Comparison of ENCODE assay signal across 29 mouse cellular contexts in the genomic region with DNA sequence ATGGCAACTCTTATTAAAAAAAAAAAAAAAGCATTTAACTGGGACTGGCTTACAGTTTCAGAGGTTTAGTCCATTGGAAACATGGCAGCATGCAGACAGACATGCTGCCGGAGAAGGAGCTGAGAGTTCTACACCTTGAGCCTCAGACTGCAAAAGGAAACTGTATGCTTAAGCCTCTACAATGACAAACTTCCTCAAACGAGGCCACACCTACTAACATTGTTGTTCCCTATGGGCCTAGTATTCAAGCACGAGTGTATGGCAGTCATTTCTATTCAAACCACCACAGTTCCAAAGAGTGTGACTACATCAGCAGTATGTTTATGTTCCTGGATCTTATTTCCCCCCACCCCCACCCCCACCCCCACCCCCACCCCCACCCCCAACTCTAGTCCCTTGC. TPM values are rescaled to one million over a fixed set of nuclear protein-coding genes. Genes with fewer than 3 reads are reported as not detected.
A peak's percentile ranks its signal among the peaks of the same experiment; 100 is the strongest.
DNase-seq lines count a peak whose midpoint lies in the region; ATAC-seq and TF ChIP-seq lines count a peak whose summit lies in the region.
"Had no signal": no experiment of that assay in that cellular context is flagged by ENCODE, and none has a peak within 500 bp of the region (broad histone marks: within the 10 kb centered on the region; RNA-seq: fewer than 3 reads in every experiment).

No protein-coding gene starts in this region.

- H3K79me2 ChIP-seq in MEL (ENCODE audit: control insufficient read depth, insufficient read depth, low read length, poor library complexity), result no peaks in the 10 kb centered on the region

- DNase-seq in A20 (ENCODE audit: low read depth, low spot score), result peak; percentile 5
- DNase-seq in MEL (ENCODE audit: low read depth, low spot score), result peak; percentile 77
- DNase-seq in kidney, postnatal 4 days, result no peak
- no peak for DNase-seq in heart, embryonic 10.5 days (ENCODE audit: low spot score)
- DNase-seq in hindbrain, postnatal 0 days (ENCODE audit: low spot score), result no peak
- DNase-seq: adrenal gland, adult 8-10 months; cerebellum, adult 9-11 months; forebrain, postnatal 0 days; kidney, adult 9 months; kidney, postnatal 10 days; lung, adult 2 months; lung, postnatal 10 days; thymus, postnatal 4 days had no signal

- peaks cover 18% of the 10 kb centered on the region in 2 experiments for H3K4me1 ChIP-seq in MEL (ENCODE audit: control insufficient read depth in 1 of 2, insufficient read depth in 2 of 2, low read length in 2 of 2)
- H3K4me1 ChIP-seq in heart, embryonic 10.5 days, result peaks cover 9% of the 10 kb centered on the region; the same call in 1 of the 2 replicates
- no peaks in the 10 kb centered on the region for H3K4me1 ChIP-seq in hindbrain, postnatal 0 days (ENCODE audit: insufficient read depth, low read length)
- H3K4me1 ChIP-seq: embryonic facial prominence, embryonic 15.5 days; forebrain, embryonic 12.5 days; heart, embryonic 15.5 days; hindbrain, embryonic 12.5 days; limb, embryonic 10.5 days; midbrain, embryonic 10.5 days; neural tube, embryonic 12.5 days had no signal

- no peaks in the 10 kb centered on the region for H3K27me3 ChIP-seq in MEL (ENCODE audit: control insufficient read depth in 1 of 2, insufficient read depth in 2 of 2, low read length in 2 of 2)
- H3K27me3 ChIP-seq in heart, embryonic 10.5 days (ENCODE audit: insufficient read depth, poor library complexity, severe bottlenecking), result no peaks in the 10 kb centered on the region
- H3K27me3 ChIP-seq in hindbrain, postnatal 0 days (ENCODE audit: insufficient read depth, low read length), result no peaks in the 10 kb centered on the region
- H3K27me3 ChIP-seq: embryonic facial prominence, embryonic 15.5 days; forebrain, embryonic 12.5 days; heart, embryonic 15.5 days; hindbrain, embryonic 12.5 days; limb, embryonic 15.5 days; neural tube, embryonic 12.5 days had no signal

- TF ChIP-seq CTCF in MEL (IDR thresholded peaks at IDR 0.05 in 2 of 3, conservative IDR thresholded peaks at IDR 0.05 in 1 of 3; ENCODE audit: control insufficient read depth in 1 of 3, insufficient read depth in 1 of 3, low read depth in 2 of 3, low read length in 3 of 3, poor library complexity in 1 of 3, severe bottlenecking in 1 of 3), result no peak
- TF ChIP-seq CTCF in hindbrain, postnatal 0 days (IDR thresholded peaks at IDR 0.05; ENCODE audit: low read depth), result no peak

- TF ChIP-seq RAD21 in MEL (IDR thresholded peaks at IDR 0.05; ENCODE audit: low read depth, low read length), result no peak

- peaks cover 0 to 19% of the 10 kb centered on the region in 2 experiments; a peak in 2 of 4 replicates for H3K36me3 ChIP-seq in MEL (ENCODE audit: control insufficient read depth in 1 of 2, insufficient read depth in 2 of 2, low read length in 2 of 2)
- no peaks in the 10 kb centered on the region for H3K36me3 ChIP-seq in heart, embryonic 10.5 days
- no peaks in the 10 kb centered on the region for H3K36me3 ChIP-seq in hindbrain, postnatal 0 days (ENCODE audit: insufficient read depth, low read length)
- H3K36me3 ChIP-seq: embryonic facial prominence, embryonic 10.5 days; embryonic facial prominence, embryonic 15.5 days; forebrain, embryonic 12.5 days; heart, embryonic 15.5 days; hindbrain, embryonic 12.5 days; limb, embryonic 10.5 days; limb, embryonic 15.5 days; midbrain, embryonic 10.5 days; neural tube, embryonic 12.5 days had no signal

- no peak overlapping the region for H3K27ac ChIP-seq in MEL (ENCODE audit: control insufficient read depth, low read depth, low read length)
- H3K27ac ChIP-seq in heart, embryonic 10.5 days, result no peak overlapping the region
- H3K27ac ChIP-seq in hindbrain, postnatal 0 days, result no peak overlapping the region
- H3K27ac ChIP-seq: embryonic facial prominence, embryonic 10.5 days; embryonic facial prominence, embryonic 15.5 days; forebrain, embryonic 12.5 days; heart, embryonic 15.5 days; hindbrain, embryonic 12.5 days; limb, embryonic 10.5 days; limb, embryonic 15.5 days; liver, embryonic 14.5 days; macrophage; midbrain, embryonic 10.5 days; neural tube, embryonic 12.5 days had no signal

- peak; percentile 48 to 59; a peak in 2 of 4 replicates for ATAC-seq in hematopoietic stem cell, adult 5-6 weeks (replicated peaks in 1 of 2; ENCODE audit: insufficient read depth in 1 of 2, low FRiP score in 2 of 2, low TSS enrichment in 1 of 2, low read depth in 1 of 2, poor library complexity in 2 of 2, severe bottlenecking in 2 of 2)
- ATAC-seq in neutrophil, adult 5-6 weeks (ENCODE audit: extremely low read depth, insufficient number of reproducible peaks, low FRiP score, poor library complexity, severe bottlenecking), result peak; percentile 75; the same call in 1 of the 2 replicates
- no peak for ATAC-seq in hindbrain, postnatal 0 days
- ATAC-seq: forebrain, postnatal 0 days; intestine, postnatal 0 days; midbrain, embryonic 16.5 days had no signal

- no peaks in the 10 kb centered on the region for H3K9me3 ChIP-seq in MEL (replicated peaks; ENCODE audit: insufficient read depth, low read length)
- H3K9me3 ChIP-seq in heart, embryonic 10.5 days, result no peaks in the 10 kb centered on the region
- no peaks in the 10 kb centered on the region for H3K9me3 ChIP-seq in hindbrain, postnatal 0 days (ENCODE audit: low read length)
- H3K9me3 ChIP-seq: embryonic facial prominence, embryonic 10.5 days; embryonic facial prominence, embryonic 15.5 days; forebrain, embryonic 12.5 days; heart, embryonic 15.5 days; hindbrain, embryonic 12.5 days; limb, embryonic 10.5 days; limb, embryonic 15.5 days; midbrain, embryonic 10.5 days; neural tube, embryonic 12.5 days had no signal

- no peak overlapping the region for H3K9ac ChIP-seq in MEL (ENCODE audit: control insufficient read depth, low read depth, low read length, poor library complexity, severe bottlenecking)
- no peak overlapping the region for H3K9ac ChIP-seq in hindbrain, postnatal 0 days (replicated peaks; ENCODE audit: low read length)
- H3K9ac ChIP-seq: embryonic facial prominence, embryonic 15.5 days; forebrain, embryonic 12.5 days; forebrain, postnatal 0 days; heart, embryonic 15.5 days; hindbrain, embryonic 12.5 days; limb, embryonic 15.5 days; liver, embryonic 14.5 days; neural tube, embryonic 12.5 days had no signal

- peak overlapping the region in 1 of 2 experiments; percentile 31; a peak in 1 of 4 replicates for H3K4me3 ChIP-seq in MEL (ENCODE audit: control insufficient read depth in 1 of 2, insufficient read depth in 1 of 2, low read depth in 2 of 2, low read length in 2 of 2)
- H3K4me3 ChIP-seq in heart, embryonic 10.5 days, result no peak overlapping the region
- no peak overlapping the region for H3K4me3 ChIP-seq in hindbrain, postnatal 0 days (ENCODE audit: low read length)
- H3K4me3 ChIP-seq: embryonic facial prominence, embryonic 10.5 days; embryonic facial prominence, embryonic 15.5 days; forebrain, embryonic 12.5 days; heart, embryonic 15.5 days; hindbrain, embryonic 12.5 days; limb, embryonic 10.5 days; limb, embryonic 15.5 days; midbrain, embryonic 10.5 days; myocyte; neural tube, embryonic 12.5 days had no signal

- H3K4me2 ChIP-seq in hindbrain, postnatal 0 days (ENCODE audit: low read depth, low read length), result no peak overlapping the region
- H3K4me2 ChIP-seq: embryonic facial prominence, embryonic 15.5 days; forebrain, embryonic 12.5 days; heart, embryonic 15.5 days; hindbrain, embryonic 12.5 days; limb, embryonic 15.5 days; neural tube, embryonic 12.5 days had no signal

- WGBS in heart, embryonic 10.5 days, result 80% methylated on average over 3 of the region's 3 CpGs
- WGBS in hindbrain, postnatal 0 days, result 82% methylated on average over 3 of the region's 3 CpGs

- TF ChIP-seq EP300 in MEL (IDR thresholded peaks at IDR 0.05; ENCODE audit: low read depth in 1 of 2, low read length in 2 of 2), result peak in 1 of 2 experiments; percentile 35; a peak in 1 of 4 replicates

- no peak for TF ChIP-seq POLR2A in MEL (IDR thresholded peaks at IDR 0.05; ENCODE audit: control insufficient read depth in 1 of 2, insufficient read depth in 1 of 2, low read depth in 1 of 2, low read length in 2 of 2, poor library complexity in 1 of 2)

TF ChIP-seq in MEL, 35 proteins besides CTCF, POLR2A, EP300 and RAD21:
- TF ChIP-seq TBP (IDR thresholded peaks at IDR 0.05; ENCODE audit: low read depth, low read length) (no peak), MYC (IDR thresholded peaks at IDR 0.05; ENCODE audit: low read depth, low read length) (0 out of 2 replicates have a peak, but pooled peaks have one; percentile 47)

RNA-seq across cellular contexts. Expression of a gene that starts 54.2 kb away (rescaled TPM):
- total RNA-seq in MEL (2012; rRNA removed), result 1,732 and 2,078 TPM in 2 replicates
- polyA plus RNA-seq in MEL (2012; ENCODE audit: insufficient read depth in 1 of 2, insufficient read length in 2 of 2, low read depth in 1 of 2, low replicate concordance in 2 of 2, missing spikeins in 1 of 2), result 1,000 to 10,000 TPM; 1,006 to 3,472 TPM
- total RNA-seq in hematopoietic stem cell, adult 5-6 weeks (2017), result 802 and 1,149 TPM in 2 replicates
- total RNA-seq in neutrophil, adult 5-6 weeks (2017), result 202 and 241 TPM in 2 replicates
- polyA plus RNA-seq in heart, embryonic 10.5 days (2016; fragmentation: Nextera tagmentation; extraction: Ambion mirVana), result 1,437 and 1,931 TPM in 2 replicates
- 542 and 567 TPM in 2 replicates for total RNA-seq in hindbrain, postnatal 0 days (2014; rRNA removed)
- 814 and 865 TPM in 2 replicates for polyA plus RNA-seq in hindbrain, postnatal 0 days (2015; fragmentation: Nextera tagmentation; extraction: Ambion mirVana)

RNA-seq across cellular contexts. Expression of a gene that starts 57.4 kb away (rescaled TPM):
- total RNA-seq in MEL (2012; rRNA removed), result 4.2 and 4.4 TPM in 2 replicates
- 1 to 10 TPM in 1 of 2 experiments, not detected in 1; 6.1 TPM for polyA plus RNA-seq in MEL (2012; ENCODE audit: insufficient read depth in 1 of 2, insufficient read length in 2 of 2, low read depth in 1 of 2, low replicate concordance in 2 of 2, missing spikeins in 1 of 2)
- 10.4 and 15.9 TPM in 2 replicates for total RNA-seq in hematopoietic stem cell, adult 5-6 weeks (2017)
- 12.8 and 13.4 TPM in 2 replicates for total RNA-seq in neutrophil, adult 5-6 weeks (2017)
- 11.1 and 12.9 TPM in 2 replicates for polyA plus RNA-seq in heart, embryonic 10.5 days (2016; fragmentation: Nextera tagmentation; extraction: Ambion mirVana)
- 22.4 and 22.5 TPM in 2 replicates for total RNA-seq in hindbrain, postnatal 0 days (2014; rRNA removed)
- 19.2 and 21.9 TPM in 2 replicates for polyA plus RNA-seq in hindbrain, postnatal 0 days (2015; fragmentation: Nextera tagmentation; extraction: Ambion mirVana)

Comparison
In these comparisons a context has a peak if more than half of its experiments do, and no peak if none do; other contexts are left out.
1. DNase-seq: peak in A20 (single experiment) and MEL (single experiment); none in kidney, postnatal 4 days (0 of 2), heart, embryonic 10.5 days (single experiment) and hindbrain, postnatal 0 days (single experiment).